Mouse (Mus musculus): Measurements from ENCODE around the gene 4930524B15Rik. TPM values are rescaled to one million over a fixed set of nuclear protein-coding genes. Genes with fewer than 3 reads are reported as not detected.

4930524B15Rik gene
- polyA plus RNA-seq, 1 experiment from 2014 or later = not detected

DNA sequence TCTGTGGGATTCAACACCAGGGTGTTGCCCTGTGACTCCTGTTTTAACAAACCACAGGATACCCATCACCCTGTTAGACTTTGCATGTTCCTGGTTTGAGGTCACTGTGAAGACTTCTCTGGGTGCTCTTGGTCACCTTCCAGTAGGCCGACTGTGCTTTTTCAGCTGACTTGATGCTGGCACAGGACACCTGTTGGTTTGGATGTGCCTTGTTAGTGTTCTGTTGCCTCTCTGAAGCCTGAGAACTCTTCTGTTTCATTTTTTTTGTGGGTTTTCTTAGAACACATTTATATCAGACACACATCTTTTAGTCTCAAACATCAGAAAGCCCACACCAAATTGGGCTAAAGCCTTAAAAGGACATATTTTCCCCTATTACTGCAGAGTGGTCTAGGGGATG lies 48.2 kb downstream of the 4930524B15Rik start:
- Histone ChIP-seq H3K27me3 (replicated peaks; ENCODE audit: control insufficient read depth, insufficient read depth, low read length) (no peaks in the 10 kb centered on the region), H3K9ac (ENCODE audit: low read length) (no peak overlapping the region), H3K4me1 (replicated peaks; ENCODE audit: control insufficient read depth, insufficient read depth, low read length) (peaks cover 3% of the 10 kb centered on the region; the same call in 1 of the 2 replicates), H3K36me3 (ENCODE audit: control insufficient read depth, insufficient read depth, low read length) (no peaks in the 10 kb centered on the region), H3K9me3 (ENCODE audit: control insufficient read depth, low read length) (no peaks in the 10 kb centered on the region), H3K4me3 (ENCODE audit: low read depth, low read length) (no peak overlapping the region), H3K27ac (ENCODE audit: low read depth) (no peak overlapping the region), H3K4me2 (ENCODE audit: low read length) (no peak overlapping the region)
- WGBS = 80% methylated on average over 1 of the region's 1 CpGs
- DNase-seq (ENCODE audit: low spot score) (no peak), ATAC-seq (replicated peaks; ENCODE audit: low FRiP score, low TSS enrichment, low read depth) (no peak)

DNA sequence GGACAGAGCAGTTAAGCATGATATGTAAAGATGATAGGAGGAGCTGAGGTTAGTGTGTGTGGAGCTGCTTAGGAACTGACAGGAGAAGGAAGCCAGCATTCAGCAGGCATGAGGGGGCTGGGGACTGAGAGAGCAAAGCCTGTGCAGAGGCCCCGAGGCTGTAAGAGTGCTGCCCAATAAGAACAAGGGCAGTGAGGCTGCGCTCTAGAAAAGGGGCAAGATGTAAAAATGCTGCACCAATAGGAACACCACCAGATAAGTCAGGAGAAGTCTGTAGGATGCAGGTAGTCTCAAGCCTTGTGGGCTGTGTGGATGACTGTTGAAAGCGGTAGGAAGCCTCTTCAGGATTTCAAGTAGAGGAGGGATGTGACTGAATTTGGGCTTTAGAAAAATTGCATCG lies 52.8 kb downstream of the 4930524B15Rik start:
- no peak overlapping the region for H3K4me2 ChIP-seq (ENCODE audit: low read length)
- no peak overlapping the region for H3K9ac ChIP-seq (ENCODE audit: low read length)
- 56% methylated on average over 4 of the region's 4 CpGs for WGBS
- no peak for ATAC-seq (replicated peaks; ENCODE audit: low FRiP score, low TSS enrichment, low read depth)
- H3K9me3 ChIP-seq (ENCODE audit: control insufficient read depth, low read length) = no peaks in the 10 kb centered on the region
- no peaks in the 10 kb centered on the region for H3K36me3 ChIP-seq (ENCODE audit: control insufficient read depth, insufficient read depth, low read length)
- H3K27me3 ChIP-seq (replicated peaks; ENCODE audit: control insufficient read depth, insufficient read depth, low read length) = no peaks in the 10 kb centered on the region
- no peaks in the 10 kb centered on the region for H3K4me1 ChIP-seq (replicated peaks; ENCODE audit: control insufficient read depth, insufficient read depth, low read length)
- no peak overlapping the region for H3K4me3 ChIP-seq (ENCODE audit: low read depth, low read length)
- DNase-seq (ENCODE audit: low spot score) = no peak
- H3K27ac ChIP-seq (ENCODE audit: low read depth) = no peak overlapping the region

- no peak overlapping the region for H3K4me2 ChIP-seq (ENCODE audit: low read length)
- ATAC-seq (replicated peaks; ENCODE audit: low FRiP score, low TSS enrichment, low read depth) = no peak
- 43% methylated on average over 8 of the region's 8 CpGs for WGBS
- no peaks in the 10 kb centered on the region for H3K9me3 ChIP-seq (ENCODE audit: control insufficient read depth, low read length)
- H3K27me3 ChIP-seq (replicated peaks; ENCODE audit: control insufficient read depth, insufficient read depth, low read length) = no peaks in the 10 kb centered on the region
- no peak overlapping the region for H3K4me3 ChIP-seq (ENCODE audit: low read depth, low read length)
- H3K9ac ChIP-seq (ENCODE audit: low read length) = no peak overlapping the region
- no peak overlapping the region for H3K27ac ChIP-seq (ENCODE audit: low read depth)
- no peaks in the 10 kb centered on the region for H3K36me3 ChIP-seq (ENCODE audit: control insufficient read depth, insufficient read depth, low read length)
- H3K4me1 ChIP-seq (replicated peaks; ENCODE audit: control insufficient read depth, insufficient read depth, low read length) = no peaks in the 10 kb centered on the region
- DNase-seq (ENCODE audit: low spot score) = no peak
Observed at GRCm38 (mm10) chr11:32020031-32020965, 54.9 kb downstream of the 4930524B15Rik start.

- ATAC-seq (replicated peaks; ENCODE audit: low FRiP score, low TSS enrichment, low read depth) (no peak), DNase-seq (ENCODE audit: low spot score) (no peak)
- WGBS = 67% methylated on average over 5 of the region's 5 CpGs
- Histone ChIP-seq H3K27ac (ENCODE audit: low read depth) (no peak overlapping the region), H3K4me3 (ENCODE audit: low read depth, low read length) (no peak overlapping the region), H3K27me3 (replicated peaks; ENCODE audit: control insufficient read depth, insufficient read depth, low read length) (no peaks in the 10 kb centered on the region), H3K4me1 (replicated peaks; ENCODE audit: control insufficient read depth, insufficient read depth, low read length) (no peaks in the 10 kb centered on the region), H3K4me2 (ENCODE audit: low read length) (no peak overlapping the region), H3K36me3 (ENCODE audit: control insufficient read depth, insufficient read depth, low read length) (no peaks in the 10 kb centered on the region), H3K9ac (ENCODE audit: low read length) (no peak overlapping the region), H3K9me3 (ENCODE audit: control insufficient read depth, low read length) (no peaks in the 10 kb centered on the region)
Observed at GRCm38 (mm10) chr11:32026634-32027033, 61.2 kb downstream of the 4930524B15Rik start.

- no peak for ATAC-seq (replicated peaks; ENCODE audit: low FRiP score, low TSS enrichment, low read depth)
- Histone ChIP-seq H3K4me3 (ENCODE audit: low read depth, low read length) (no peak overlapping the region), H3K27me3 (replicated peaks; ENCODE audit: control insufficient read depth, insufficient read depth, low read length) (no peaks in the 10 kb centered on the region), H3K4me1 (replicated peaks; ENCODE audit: control insufficient read depth, insufficient read depth, low read length) (no peaks in the 10 kb centered on the region), H3K27ac (ENCODE audit: low read depth) (no peak overlapping the region), H3K9me3 (ENCODE audit: control insufficient read depth, low read length) (no peaks in the 10 kb centered on the region), H3K9ac (ENCODE audit: low read length) (no peak overlapping the region), H3K4me2 (ENCODE audit: low read length) (no peak overlapping the region), H3K36me3 (ENCODE audit: control insufficient read depth, insufficient read depth, low read length) (no peaks in the 10 kb centered on the region)
- no peak for DNase-seq (ENCODE audit: low spot score)
- WGBS = 64% methylated on average over 7 of the region's 7 CpGs
Observed at GRCm38 (mm10) chr11:32027474-32028342, 62.3 kb downstream of the 4930524B15Rik start.

DNA sequence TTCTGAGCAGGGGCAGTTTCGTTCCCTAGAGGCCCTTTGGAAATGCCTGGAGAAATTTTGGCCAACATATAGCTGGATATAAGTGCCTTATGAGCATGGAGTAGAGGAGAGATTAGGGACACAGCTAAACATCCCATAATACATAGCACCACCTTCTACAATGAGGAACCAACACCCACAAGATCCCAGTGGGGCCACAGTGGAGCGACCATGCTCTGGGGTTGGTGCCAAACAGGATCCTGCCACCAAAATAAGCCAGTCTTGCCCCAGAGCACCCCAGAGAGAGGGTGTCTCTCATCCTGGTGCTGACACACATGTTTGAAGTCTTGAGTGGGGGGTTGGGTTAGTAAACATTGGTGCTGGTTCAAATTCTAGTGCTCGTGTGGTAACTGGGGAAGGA lies 63.2 kb downstream of the 4930524B15Rik start:
- H3K4me1 ChIP-seq (replicated peaks; ENCODE audit: control insufficient read depth, insufficient read depth, low read length) = no peaks in the 10 kb centered on the region
- H3K9me3 ChIP-seq (ENCODE audit: control insufficient read depth, low read length) = no peaks in the 10 kb centered on the region
- DNase-seq (ENCODE audit: low spot score) = no peak
- H3K4me3 ChIP-seq (ENCODE audit: low read depth, low read length) = no peak overlapping the region
- H3K9ac ChIP-seq (ENCODE audit: low read length) = no peak overlapping the region
- 75% methylated on average over 3 of the region's 3 CpGs for WGBS
- no peaks in the 10 kb centered on the region for H3K36me3 ChIP-seq (ENCODE audit: control insufficient read depth, insufficient read depth, low read length)
- ATAC-seq (replicated peaks; ENCODE audit: low FRiP score, low TSS enrichment, low read depth) = no peak
- no peaks in the 10 kb centered on the region for H3K27me3 ChIP-seq (replicated peaks; ENCODE audit: control insufficient read depth, insufficient read depth, low read length)
- no peak overlapping the region for H3K4me2 ChIP-seq (ENCODE audit: low read length)
- H3K27ac ChIP-seq (ENCODE audit: low read depth) = no peak overlapping the region

Other genes starting within 250 kb of the 4930524B15Rik start
- gene Cpeb4, start 93.4 kb upstream of the 4930524B15Rik start, polyA plus RNA-seq (2014; fragmentation: Nextera tagmentation; extraction: Ambion mirVana) = 4.3 and 4.7 TPM in 2 replicates
- 4.0 and 5.2 TPM in 2 replicates for gene Nsg2, start 34.9 kb downstream of the 4930524B15Rik start, polyA plus RNA-seq (2014; fragmentation: Nextera tagmentation; extraction: Ambion mirVana)
- not detected in 2 replicates for gene Il9r, start 234.7 kb downstream of the 4930524B15Rik start, polyA plus RNA-seq (2014; fragmentation: Nextera tagmentation; extraction: Ambion mirVana)
- gene Snrnp25, start 239.8 kb downstream of the 4930524B15Rik start, polyA plus RNA-seq (2014; fragmentation: Nextera tagmentation; extraction: Ambion mirVana) = 58.0 and 60.7 TPM in 2 replicates

Data from intestine, embryonic 14.5 days (tissue).